Mouse (Mus musculus) lung, postnatal 0 days (tissue): ENCODE measurements around the gene Arap1.

Experiments used
- CTCF ChIP-seq: IDR thresholded peaks from 2 replicates; pipeline ENCODE4 v1.5.1; 2016; ENCODE audit warnings: antibody characterized with exemption, mild to moderate bottlenecking
- EP300 ChIP-seq: IDR thresholded peaks from 2 replicates; pipeline ENCODE4 v1.6.1; 2016; ENCODE audit warnings: antibody characterized with exemption, mild to moderate bottlenecking, control low read depth

DNA sequence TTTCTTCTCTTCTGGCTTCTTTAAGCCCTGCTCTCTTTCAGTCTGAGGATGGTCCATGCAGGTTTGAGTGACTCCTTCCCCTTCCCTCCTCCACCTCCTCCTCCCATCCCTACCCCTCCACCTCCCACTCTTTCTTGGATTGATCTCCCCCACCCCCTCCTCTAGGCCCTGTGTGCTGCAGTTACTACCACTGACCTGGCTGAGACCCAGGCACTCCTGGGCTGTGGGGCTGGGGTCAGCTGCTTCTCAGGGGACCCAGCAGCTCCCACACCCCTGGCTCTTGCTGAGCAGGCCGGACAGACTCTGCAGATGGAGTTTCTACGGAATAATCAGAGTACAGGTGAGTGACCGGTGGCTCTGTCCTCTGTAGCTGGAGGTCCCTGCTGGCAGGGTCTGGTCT is 46.7 kb downstream of the Arap1 start:
- TF ChIP-seq CTCF (no peak), EP300 (no peak)
